Mouse (Mus musculus) CH12.LX (cell line): ENCODE results near the gene Msl3l2. TPM values are rescaled to one million over a fixed set of nuclear protein-coding genes. Genes with fewer than 3 reads are reported as not detected.

ENCODE experiments used
- DNase-seq: peaks from one replicate; pipeline ENCODE4 v3.0.0-alpha.2; 2013; ENCODE audit errors: extremely low read depth
- H3K27ac ChIP-seq: 2 replicates; pipeline ENCODE4 v1.5.1; 2012; ENCODE audit warnings: low read depth, mild to moderate bottlenecking, control low read depth, moderate library complexity; ENCODE audit not compliant: insufficient read depth
- H3K27me3 ChIP-seq: replicated peaks from 2 replicates; pipeline ENCODE3; 2012; ENCODE audit warnings: inconsistent platforms
- H3K36me3 ChIP-seq, 2 experiments: replicated peaks in 1 of 2; 2 replicates each; pipeline versions ENCODE3 to v1.6.1; 2012; ENCODE audit warnings: inconsistent platforms in 1 of 2, low read length in 1 of 2, mild to moderate bottlenecking in 1 of 2, mixed read lengths in 1 of 2, moderate library complexity in 1 of 2; ENCODE audit not compliant: control insufficient read depth in 1 of 2, insufficient read depth in 1 of 2
- H3K4me1 ChIP-seq, 2 experiments: 2 replicates each; pipeline ENCODE4 v1.6.1; 2012; ENCODE audit warnings: inconsistent platforms in 1 of 2, moderate library complexity in 1 of 2; ENCODE audit not compliant: insufficient read depth in 2 of 2, control insufficient read depth in 1 of 2
- H3K4me2 ChIP-seq: 2 replicates; pipeline ENCODE4 v1.6.1; 2012; ENCODE audit warnings: low read depth, mild to moderate bottlenecking, control low read depth; ENCODE audit not compliant: poor library complexity, insufficient read depth, severe bottlenecking
- H3K4me3 ChIP-seq, 3 experiments: fragments of 150-350 bp in 1 of 3; sonication (generic) in 1 of 3; replicated peaks in 1 of 3; 2 replicates each; pipeline versions ENCODE3 to v1.5.1; 2011 to 2012; ENCODE audit warnings: low read depth in 2 of 3, low read length in 2 of 3, mild to moderate bottlenecking in 2 of 3, moderate library complexity in 2 of 3, control low read depth in 1 of 3, improper control_type of control experiment in 1 of 3, inconsistent platforms in 1 of 3, mixed read lengths in 1 of 3; ENCODE audit not compliant: poor library complexity in 1 of 3
- H3K79me2 ChIP-seq: replicated peaks from 2 replicates; pipeline ENCODE4 v1.6.1; 2012; ENCODE audit warnings: mild to moderate bottlenecking, moderate library complexity; ENCODE audit not compliant: control insufficient read depth, poor library complexity, insufficient read depth, severe bottlenecking; ENCODE audit errors: extremely low read depth
- H3K9ac ChIP-seq: 2 replicates; pipeline ENCODE4 v1.6.1; 2012; ENCODE audit warnings: low read depth, mild to moderate bottlenecking, control low read depth, moderate library complexity; ENCODE audit not compliant: insufficient read depth
- H3K9me3 ChIP-seq: replicated peaks from 2 replicates; pipeline ENCODE3; 2012; ENCODE audit warnings: low read length, inconsistent platforms, mixed read lengths
- CHD1 ChIP-seq: IDR thresholded peaks from 2 replicates; pipeline ENCODE4 v1.6.1; 2012; ENCODE audit warnings: low read depth, low read length, improper control_type of control experiment, inconsistent platforms
- CHD2 ChIP-seq: IDR thresholded peaks from 2 replicates; pipeline ENCODE4 v1.6.1; 2011; ENCODE audit warnings: low read length, improper control_type of control experiment
- E2F4 ChIP-seq: IDR thresholded peaks from 2 replicates; pipeline ENCODE4 v1.6.1; 2011; ENCODE audit warnings: low read depth, low read length, improper control_type of control experiment; ENCODE audit not compliant: insufficient replicate concordance
- EP300 ChIP-seq: IDR thresholded peaks from 2 replicates; pipeline ENCODE4 v1.6.1; 2011; ENCODE audit warnings: low read length, improper control_type of control experiment
- GABPA ChIP-seq: IDR thresholded peaks from 2 replicates; pipeline ENCODE4 v1.6.1; 2012; ENCODE audit warnings: low read depth, low read length, improper control_type of control experiment, inconsistent platforms; ENCODE audit not compliant: insufficient replicate concordance
- HCFC1 ChIP-seq: IDR thresholded peaks from 2 replicates; pipeline ENCODE4 v1.6.1; 2012; ENCODE audit warnings: low read depth, mild to moderate bottlenecking, inconsistent platforms, low read length, improper control_type of control experiment
- IRF4 ChIP-seq: IDR thresholded peaks from 2 replicates; pipeline ENCODE4 v1.6.1; 2014; ENCODE audit warnings: low read depth, mild to moderate bottlenecking, inconsistent platforms, low read length, improper control_type of control experiment
- JUN ChIP-seq: IDR thresholded peaks from 2 replicates; pipeline ENCODE4 v1.6.1; 2011; ENCODE audit warnings: low read depth, mild to moderate bottlenecking, low read length, improper control_type of control experiment, moderate library complexity; ENCODE audit not compliant: insufficient read depth
- KAT2A ChIP-seq: IDR thresholded peaks from 2 replicates; pipeline ENCODE4 v1.6.1; 2012; ENCODE audit warnings: low read length, improper control_type of control experiment, inconsistent platforms; ENCODE audit not compliant: insufficient replicate concordance
- MAFK ChIP-seq: IDR thresholded peaks from 2 replicates; pipeline ENCODE4 v1.6.1; 2011; ENCODE audit warnings: low read length, improper control_type of control experiment; ENCODE audit not compliant: insufficient replicate concordance
- PAX5 ChIP-seq: IDR thresholded peaks from 2 replicates; pipeline ENCODE4 v1.6.1; 2012; ENCODE audit warnings: low read length, inconsistent platforms, mixed read lengths
- POLR2A ChIP-seq: IDR thresholded peaks from 2 replicates; pipeline ENCODE4 v1.6.1; 2011; ENCODE audit warnings: low read depth, mild to moderate bottlenecking, improper control_type of control experiment, low read length
- RAD21 ChIP-seq: IDR thresholded peaks from 2 replicates; pipeline ENCODE4 v1.6.1; 2011; ENCODE audit warnings: low read depth, mild to moderate bottlenecking, low read length, improper control_type of control experiment, moderate library complexity
- SIN3A ChIP-seq: IDR thresholded peaks from 2 replicates; pipeline ENCODE4 v1.6.1; 2012; ENCODE audit warnings: low read length, improper control_type of control experiment, inconsistent platforms
- SMC3 ChIP-seq: IDR thresholded peaks from 2 replicates; pipeline ENCODE4 v1.6.1; 2011; ENCODE audit warnings: low read depth, low read length, improper control_type of control experiment
- TBP ChIP-seq: conservative IDR thresholded peaks from 2 replicates; pipeline ENCODE4 v1.6.1; 2011; ENCODE audit warnings: low read depth, low read length, improper control_type of control experiment
- UBTF ChIP-seq: IDR thresholded peaks from 2 replicates; pipeline ENCODE4 v1.6.1; 2012; ENCODE audit warnings: low read depth, mild to moderate bottlenecking, inconsistent platforms, low read length, improper control_type of control experiment, moderate library complexity
- ZC3H11A ChIP-seq: IDR thresholded peaks from 2 replicates; pipeline ENCODE4 v1.6.1; 2012; ENCODE audit warnings: low read depth, mild to moderate bottlenecking, inconsistent platforms, low read length, improper control_type of control experiment
- ZKSCAN1 ChIP-seq: IDR thresholded peaks from 2 replicates; pipeline ENCODE4 v1.6.1; 2012; ENCODE audit warnings: low read depth, inconsistent platforms, low read length, improper control_type of control experiment, borderline replicate concordance
- ZMIZ1 ChIP-seq: IDR thresholded peaks from 2 replicates; pipeline ENCODE4 v1.6.1; 2012; ENCODE audit warnings: low read depth, mild to moderate bottlenecking, inconsistent platforms, low read length, improper control_type of control experiment
- dilution Hi-C: fragments of 300-500 bp; cut with MboI; formaldehyde crosslinking; loops from 2 replicates; pipeline ENCODE4 v1.14.3; 2020; ENCODE audit warnings: low sequenced_read_pairs; ENCODE audit not compliant: extremely low pct_unique_long_range_greater_than_20kb, extremely low pct_ligation_motif_present
- in situ Hi-C: fragments of 300-500 bp; cut with MboI; formaldehyde crosslinking; loops from 3 replicates; pipeline ENCODE4 v1.14.3; 2019; ENCODE audit warnings: low sequenced_read_pairs, low pct_ligation_motif_present, low pct_unique_long_range_greater_than_20kb, mixed read lengths
- polyA plus RNA-seq: library from polyadenylated mRNA; unstranded; fragments of >175 nt; gene quantifications from 2 replicates; pipeline ENCODE4 v1.2.1, GENCODE M21; 2012; ENCODE audit warnings: low read depth; ENCODE audit not compliant: insufficient read length
- total RNA-seq, 2 experiments: library from RNA; depleted of rRNA; stranded (reverse); fragments of 300-350 nt in 1 of 2; fragments of >200 nt in 1 of 2; gene quantifications; 2 replicates each; pipeline ENCODE4 v1.2.3; 2012 to 2014

Gene Msl3l2
- total and polyA plus RNA-seq, 3 experiments = 0.72 to 2.6 (median 1.2) TPM

- no peaks in the 10 kb centered on the region for H3K79me2 ChIP-seq
- in situ Hi-C loops (no loop called here), dilution Hi-C loops (no loop called here)
- no peaks in the 10 kb centered on the region for H3K4me1 ChIP-seq
- no peak overlapping the region for H3K4me2 ChIP-seq
- H3K27ac ChIP-seq = no peak overlapping the region
- H3K27me3 ChIP-seq = no peaks in the 10 kb centered on the region
- no peak overlapping the region for H3K9ac ChIP-seq
- H3K9me3 ChIP-seq = no peaks in the 10 kb centered on the region
- no peak for DNase-seq
- H3K36me3 ChIP-seq = peaks cover 0 to 2% of the 10 kb centered on the region in 2 experiments
- no peak for TF ChIP-seq SMC3
- TF ChIP-seq EP300 = no peak
- TF ChIP-seq CHD1 = no peak
- no peak for TF ChIP-seq GABPA
- TF ChIP-seq CHD2 = no peak
- no peak for TF ChIP-seq PAX5
- no peak for TF ChIP-seq JUN
- TF ChIP-seq KAT2A = no peak
- TF ChIP-seq ZC3H11A = no peak
- no peak for TF ChIP-seq IRF4
- TF ChIP-seq POLR2A = no peak
- no peak for TF ChIP-seq MAFK
- no peak for TF ChIP-seq UBTF
- no peak overlapping the region for H3K4me3 ChIP-seq
These were observed 50.2 kb downstream of the Msl3l2 start for GRCm38 (mm10) chr10:56156956-56157355.

- TF ChIP-seq CHD1 = no peak
- TF ChIP-seq RAD21 = no peak
- TF ChIP-seq ZMIZ1 = no peak
- TF ChIP-seq ZKSCAN1 = no peak
- TF ChIP-seq SIN3A = no peak
- TF ChIP-seq E2F4 = no peak
- no peak for TF ChIP-seq IRF4
- TF ChIP-seq HCFC1 = no peak
- TF ChIP-seq UBTF = no peak
- TF ChIP-seq TBP = no peak
- in situ Hi-C loops = no loop called here
- no peak overlapping the region for H3K9ac ChIP-seq
- H3K4me1 ChIP-seq = no peaks in the 10 kb centered on the region
- H3K36me3 ChIP-seq = peaks cover 0 to 2% of the 10 kb centered on the region in 2 experiments
- no peak overlapping the region for H3K4me2 ChIP-seq
- DNase-seq = no peak
- H3K9me3 ChIP-seq = no peaks in the 10 kb centered on the region
- dilution Hi-C loops = no loop called here
- no peaks in the 10 kb centered on the region for H3K27me3 ChIP-seq
- H3K4me3 ChIP-seq = no peak overlapping the region
- no peaks in the 10 kb centered on the region for H3K79me2 ChIP-seq
- H3K27ac ChIP-seq = no peak overlapping the region
These were observed 51.5 kb downstream of the Msl3l2 start for GRCm38 (mm10) chr10:56158207-56158606.
